Mouse (Mus musculus): ENCODE measurements around the gene Gdf10. TPM values are rescaled to one million over a fixed set of nuclear protein-coding genes. Genes with fewer than 3 reads are reported as not detected.

Gene Gdf10
- total and polyA plus RNA-seq, 3 experiments = not detected

DNA sequence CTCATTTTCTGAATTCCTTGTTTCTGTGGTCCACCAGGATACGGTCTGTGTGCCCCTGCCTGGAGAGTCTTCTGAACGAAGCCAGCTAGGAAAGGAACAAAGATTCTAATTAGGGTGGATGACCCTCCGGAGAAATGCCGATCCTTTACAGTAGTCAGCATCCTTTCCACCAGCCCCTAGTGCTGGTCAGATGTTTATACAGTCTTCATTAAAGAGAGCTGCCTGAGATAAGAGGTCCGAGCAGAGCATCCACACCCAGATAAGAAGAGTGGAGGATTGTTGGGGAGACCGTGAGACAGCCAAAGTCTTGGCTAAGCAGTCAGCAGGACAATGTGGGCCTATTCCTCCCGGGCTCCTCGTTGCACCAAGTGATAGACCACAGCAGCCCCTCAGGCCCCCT lies 17.4 kb downstream of the Gdf10 start, which contains the start of gene Gdf2:
Gene Gdf2 (plus strand): TSS at position 301 of the 400 bp plus-strand sequence.
- TF ChIP-seq ZKSCAN1 (IDR thresholded peaks at IDR 0.05; ENCODE audit: low read depth, low read length) (no peak), MEF2A (IDR thresholded peaks at IDR 0.05; ENCODE audit: extremely low read depth, insufficient replicate concordance, low read depth, low read length, poor library complexity, severe bottlenecking) (no peak), ZNF384 (IDR thresholded peaks at IDR 0.05; ENCODE audit: low read depth, low read length) (no peak)
- Histone ChIP-seq H3K36me3 (ENCODE audit: control insufficient read depth in 1 of 2, insufficient read depth in 2 of 2, low read length in 2 of 2) (no peaks in the 10 kb centered on the region), H3K9me3 (replicated peaks; ENCODE audit: insufficient read depth, low read length) (no peaks in the 10 kb centered on the region), H3K4me3 (ENCODE audit: control insufficient read depth in 1 of 2, insufficient read depth in 1 of 2, low read depth in 2 of 2, low read length in 2 of 2) (no peak within 1 kb of the TSS), H3K9ac (ENCODE audit: control insufficient read depth, low read depth, low read length, poor library complexity, severe bottlenecking) (no peak within 1 kb of the TSS), H3K4me1 (ENCODE audit: control insufficient read depth in 1 of 2, insufficient read depth in 2 of 2, low read length in 2 of 2) (no peaks in the 10 kb centered on the region), H3K79me2 (ENCODE audit: control insufficient read depth, insufficient read depth, low read length, poor library complexity) (no peaks in the 10 kb centered on the region), H3K27me3 (ENCODE audit: control insufficient read depth in 1 of 2, insufficient read depth in 2 of 2, low read length in 2 of 2) (no peaks in the 10 kb centered on the region), H3K27ac (ENCODE audit: control insufficient read depth, low read depth, low read length) (no peak within 1 kb of the TSS)
- no peak for DNase-seq (ENCODE audit: low read depth, low spot score)

DNA sequence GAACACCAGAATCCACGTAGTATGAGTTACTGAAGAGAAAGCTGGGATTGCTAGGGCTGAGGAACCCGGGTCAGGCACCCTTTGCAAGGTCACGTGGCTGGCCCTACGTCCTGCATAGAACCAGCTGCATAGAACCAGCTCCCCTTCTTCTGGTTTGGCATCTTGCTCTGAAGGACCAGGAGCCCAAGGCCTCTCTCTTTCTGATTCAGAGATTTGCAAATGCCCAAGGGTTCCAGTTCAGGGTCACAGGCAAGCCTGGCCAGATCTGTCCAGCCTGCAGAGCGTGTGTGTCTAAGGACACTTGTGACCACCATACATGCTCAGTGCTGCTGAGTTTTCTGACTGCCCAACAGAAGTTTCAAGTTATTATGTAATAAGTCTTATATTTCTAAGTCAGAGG lies 18.8 kb downstream of the Gdf10 start:
- DNase-seq (ENCODE audit: low read depth, low spot score) = no peak
- no peak overlapping the region for H3K4me3 ChIP-seq (ENCODE audit: control insufficient read depth in 1 of 2, insufficient read depth in 1 of 2, low read depth in 2 of 2, low read length in 2 of 2)

GRCm38 (mm10) chr14:33946125-33946524 lies 22.7 kb downstream of the Gdf10 start:
- Histone ChIP-seq H3K9me3 (replicated peaks; ENCODE audit: insufficient read depth, low read length) (no peaks in the 10 kb centered on the region), H3K27me3 (ENCODE audit: control insufficient read depth in 1 of 2, insufficient read depth in 2 of 2, low read length in 2 of 2) (no peaks in the 10 kb centered on the region), H3K79me2 (ENCODE audit: control insufficient read depth, insufficient read depth, low read length, poor library complexity) (no peaks in the 10 kb centered on the region), H3K4me3 (ENCODE audit: control insufficient read depth in 1 of 2, insufficient read depth in 1 of 2, low read depth in 2 of 2, low read length in 2 of 2) (no peak overlapping the region), H3K9ac (ENCODE audit: control insufficient read depth, low read depth, low read length, poor library complexity, severe bottlenecking) (no peak overlapping the region), H3K4me1 (ENCODE audit: control insufficient read depth in 1 of 2, insufficient read depth in 2 of 2, low read length in 2 of 2) (no peaks in the 10 kb centered on the region), H3K27ac (ENCODE audit: control insufficient read depth, low read depth, low read length) (no peak overlapping the region), H3K36me3 (ENCODE audit: control insufficient read depth in 1 of 2, insufficient read depth in 2 of 2, low read length in 2 of 2) (no peaks in the 10 kb centered on the region)
- no peak for TF ChIP-seq RAD21 (IDR thresholded peaks at IDR 0.05; ENCODE audit: low read depth, low read length)
- TF ChIP-seq SIN3A (IDR thresholded peaks at IDR 0.05; ENCODE audit: low read length) = no peak
- no peak for TF ChIP-seq GABPA (IDR thresholded peaks at IDR 0.05; ENCODE audit: low read depth, low read length)
- no peak for TF ChIP-seq HCFC1 (IDR thresholded peaks at IDR 0.05; ENCODE audit: low read depth, low read length)
- TF ChIP-seq CHD2 (IDR thresholded peaks at IDR 0.05; ENCODE audit: low read length) = no peak
- no peak for TF ChIP-seq ZC3H11A (IDR thresholded peaks at IDR 0.05; ENCODE audit: low read depth, low read length)
- TF ChIP-seq UBTF (IDR thresholded peaks at IDR 0.05; ENCODE audit: borderline replicate concordance, insufficient read depth, low read depth, low read length) = no peak
- TF ChIP-seq BHLHE40 (IDR thresholded peaks at IDR 0.05; ENCODE audit: borderline replicate concordance, low read depth, low read length) = no peak
- TF ChIP-seq TAL1 (IDR thresholded peaks at IDR 0.05; ENCODE audit: low read length) = no peak
- no peak for TF ChIP-seq NELFE (IDR thresholded peaks at IDR 0.05; ENCODE audit: low read depth, low read length)
- no peak for TF ChIP-seq GATA1 (IDR thresholded peaks at IDR 0.05; ENCODE audit: low read depth, low read length)
- TF ChIP-seq POLR2A (IDR thresholded peaks at IDR 0.05; ENCODE audit: control insufficient read depth in 1 of 2, insufficient read depth in 1 of 2, low read depth in 1 of 2, low read length in 2 of 2, poor library complexity in 1 of 2) = no peak
- TF ChIP-seq JUND (IDR thresholded peaks at IDR 0.05; ENCODE audit: low read depth, low read length) = no peak
- no peak for TF ChIP-seq CHD1 (IDR thresholded peaks at IDR 0.05; ENCODE audit: low read depth, low read length)
- TF ChIP-seq POLR2AphosphoS5 (IDR thresholded peaks at IDR 0.05; ENCODE audit: borderline replicate concordance, low read depth, low read length) = no peak
- no peak for TF ChIP-seq POLR2AphosphoS2 (IDR thresholded peaks at IDR 0.05; ENCODE audit: low read length)
- no peak for TF ChIP-seq E2F4 (IDR thresholded peaks at IDR 0.05; ENCODE audit: borderline replicate concordance, low read depth, low read length)
- TF ChIP-seq USF1 (IDR thresholded peaks at IDR 0.05; ENCODE audit: low read depth, low read length) = no peak
- no peak for DNase-seq (ENCODE audit: low read depth, low spot score)

More for the DNA sequence above, 18.8 kb downstream of the Gdf10 start:
- TF ChIP-seq SMC3 (IDR thresholded peaks at IDR 0.05; ENCODE audit: low read depth, low read length) = no peak
- TF ChIP-seq NELFE (IDR thresholded peaks at IDR 0.05; ENCODE audit: low read depth, low read length) = no peak
- TF ChIP-seq MXI1 (IDR thresholded peaks at IDR 0.05; ENCODE audit: low read depth, low read length) = no peak
- no peak for TF ChIP-seq POLR2AphosphoS5 (IDR thresholded peaks at IDR 0.05; ENCODE audit: borderline replicate concordance, low read depth, low read length)
- TF ChIP-seq ZNF384 (IDR thresholded peaks at IDR 0.05; ENCODE audit: low read depth, low read length) = no peak
- TF ChIP-seq KAT2A (conservative IDR thresholded peaks at IDR 0.05; ENCODE audit: low read depth, low read length) = no peak
- no peak for TF ChIP-seq HCFC1 (IDR thresholded peaks at IDR 0.05; ENCODE audit: low read depth, low read length)
- TF ChIP-seq POLR2AphosphoS2 (IDR thresholded peaks at IDR 0.05; ENCODE audit: low read length) = no peak
- no peak for TF ChIP-seq GATA1 (IDR thresholded peaks at IDR 0.05; ENCODE audit: low read depth, low read length)
- H3K4me1 ChIP-seq (ENCODE audit: control insufficient read depth in 1 of 2, insufficient read depth in 2 of 2, low read length in 2 of 2) = no peaks in the 10 kb centered on the region
- H3K36me3 ChIP-seq (ENCODE audit: control insufficient read depth in 1 of 2, insufficient read depth in 2 of 2, low read length in 2 of 2) = no peaks in the 10 kb centered on the region
- H3K27me3 ChIP-seq (ENCODE audit: control insufficient read depth in 1 of 2, insufficient read depth in 2 of 2, low read length in 2 of 2) = no peaks in the 10 kb centered on the region
- no peak overlapping the region for H3K27ac ChIP-seq (ENCODE audit: control insufficient read depth, low read depth, low read length)
- no peaks in the 10 kb centered on the region for H3K9me3 ChIP-seq (replicated peaks; ENCODE audit: insufficient read depth, low read length)
- no peaks in the 10 kb centered on the region for H3K79me2 ChIP-seq (ENCODE audit: control insufficient read depth, insufficient read depth, low read length, poor library complexity)
- H3K9ac ChIP-seq (ENCODE audit: control insufficient read depth, low read depth, low read length, poor library complexity, severe bottlenecking) = no peak overlapping the region

All from MEL (cell line).